Mouse (Mus musculus): Measurements from ENCODE around the gene Prkci.

- TF ChIP-seq CTCF (IDR thresholded peaks at IDR 0.05): no peak
- TF ChIP-seq EP300 (IDR thresholded peaks at IDR 0.05): no peak
Observed at GRCm38 (mm10) chr3:30959868-30960831, 35.4 kb upstream of the Prkci start.

Measured in lung, postnatal 0 days (tissue).